Mouse (Mus musculus): Measurements from ENCODE around the gene Klf7.

DNA sequence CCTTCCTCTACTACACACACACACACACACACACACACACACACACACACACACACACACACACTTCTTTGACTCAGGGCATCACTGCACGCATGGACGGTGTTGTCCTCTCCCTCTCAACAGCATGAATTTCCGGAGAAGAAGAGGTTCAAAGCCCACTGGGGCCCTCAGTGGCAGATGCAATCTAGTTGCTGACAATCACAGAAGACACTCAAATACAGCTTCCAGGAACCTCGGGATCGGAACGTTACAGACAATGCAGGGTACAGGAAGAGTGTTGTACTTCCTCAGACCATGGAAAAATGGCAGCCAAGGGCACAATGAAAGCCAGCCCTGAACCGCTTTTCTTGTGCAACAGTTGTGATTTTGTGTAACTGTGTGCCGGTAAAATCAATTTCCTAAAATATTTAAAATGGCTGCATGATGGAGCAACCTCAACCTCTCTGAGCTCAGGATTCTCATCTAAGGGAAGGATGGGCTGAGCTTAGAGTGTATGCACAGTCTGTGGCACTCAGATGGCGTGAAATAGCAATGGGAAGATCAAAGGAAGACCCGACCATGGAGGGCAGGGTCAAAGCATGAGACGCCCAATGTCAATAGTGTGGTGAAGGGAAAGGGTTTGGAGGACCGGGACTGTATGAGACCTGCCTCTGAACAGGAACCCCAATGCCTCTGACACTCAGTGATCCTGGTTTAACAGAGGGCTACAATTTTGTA lies 33.3 kb downstream of the Klf7 start:
- TF ChIP-seq CTCF (IDR thresholded peaks at IDR 0.05): no peak
- TF ChIP-seq EP300 (IDR thresholded peaks at IDR 0.05): peak; percentile 54
